Mouse (Mus musculus) CD8-positive naive resting alpha-beta T cell, adult 57 days (primary cell): Measurements from ENCODE around the gene Eif4h. TPM values are rescaled to one million over a fixed set of nuclear protein-coding genes. Genes with fewer than 3 reads are reported as not detected.

Source experiments
- total RNA-seq: library from RNA; stranded (reverse); gene quantifications from one replicate; pipeline ENCODE4 v1.2.4, GENCODE M21; 2023

Eif4h gene
- total RNA-seq: 230 TPM

GRCm38 (mm10) chr5:134639269-134639682 is at the start of gene Eif4h:
Gene Eif4h, minus strand, starts transcription at chr5:134639490.

GRCm38 (mm10) chr5:134688086-134688717 is 48.9 kb upstream of the Eif4h start, which contains the start of gene Limk1:
Gene Limk1, minus strand, starts transcription at chr5:134688598.

GRCm38 (mm10) chr5:134614802-134615201 is 24.5 kb downstream of the Eif4h start, which contains the start of gene Lat2:
Gene Lat2, minus strand, starts transcription at chr5:134615025.

GRCm38 (mm10) chr5:134581146-134581545 is 58.1 kb downstream of the Eif4h start, which contains the start of gene Rfc2:
Gene Rfc2, plus strand, starts transcription at chr5:134581366.

Other genes starting within 250 kb of the Eif4h start
- gene Gtf2ird1, start 182.8 kb downstream of the Eif4h start, total RNA-seq: 9.4 TPM
- 2.7 TPM for gene Clip2, start 87.1 kb downstream of the Eif4h start, total RNA-seq
- gene Syna, start 79.3 kb downstream of the Eif4h start, total RNA-seq: not detected
- gene Rfc2, start 58.1 kb downstream of the Eif4h start, total RNA-seq: 67.7 TPM
- 19.7 TPM for gene Lat2, start 24.5 kb downstream of the Eif4h start, total RNA-seq
- 28.9 TPM for gene Limk1, start 49.1 kb upstream of the Eif4h start, total RNA-seq
- gene Eln, start 107.8 kb upstream of the Eif4h start, total RNA-seq: not detected